Mouse (Mus musculus) heart, postnatal 25 days (tissue): Measurements from ENCODE around the gene Fanca. TPM values are rescaled to one million over a fixed set of nuclear protein-coding genes. Genes with fewer than 3 reads are reported as not detected.
"Not testable (repeated sequence)": the region's sequence is repeated elsewhere in the genome, so short reads cannot be mapped to it uniquely, and the experiment has no call there.

Experiments
- DNase-seq: peaks from one replicate; pipeline ENCODE4 v3.0.0; 2022; ENCODE audit warnings: low spot score
- intact Hi-C: fragments of 180-260 bp; cut with DNase I; formaldehyde crosslinking; loops from one replicate; pipeline ENCODE4 v1.15.1; 2025
- total RNA-seq, 2 experiments: library from RNA; stranded (reverse); gene quantifications; 2 replicates each; pipeline ENCODE4 v1.2.3; 2021

Fanca gene
- total RNA-seq, 2 experiments from 2014 or later = 1.7 to 3.0 TPM

DNA sequence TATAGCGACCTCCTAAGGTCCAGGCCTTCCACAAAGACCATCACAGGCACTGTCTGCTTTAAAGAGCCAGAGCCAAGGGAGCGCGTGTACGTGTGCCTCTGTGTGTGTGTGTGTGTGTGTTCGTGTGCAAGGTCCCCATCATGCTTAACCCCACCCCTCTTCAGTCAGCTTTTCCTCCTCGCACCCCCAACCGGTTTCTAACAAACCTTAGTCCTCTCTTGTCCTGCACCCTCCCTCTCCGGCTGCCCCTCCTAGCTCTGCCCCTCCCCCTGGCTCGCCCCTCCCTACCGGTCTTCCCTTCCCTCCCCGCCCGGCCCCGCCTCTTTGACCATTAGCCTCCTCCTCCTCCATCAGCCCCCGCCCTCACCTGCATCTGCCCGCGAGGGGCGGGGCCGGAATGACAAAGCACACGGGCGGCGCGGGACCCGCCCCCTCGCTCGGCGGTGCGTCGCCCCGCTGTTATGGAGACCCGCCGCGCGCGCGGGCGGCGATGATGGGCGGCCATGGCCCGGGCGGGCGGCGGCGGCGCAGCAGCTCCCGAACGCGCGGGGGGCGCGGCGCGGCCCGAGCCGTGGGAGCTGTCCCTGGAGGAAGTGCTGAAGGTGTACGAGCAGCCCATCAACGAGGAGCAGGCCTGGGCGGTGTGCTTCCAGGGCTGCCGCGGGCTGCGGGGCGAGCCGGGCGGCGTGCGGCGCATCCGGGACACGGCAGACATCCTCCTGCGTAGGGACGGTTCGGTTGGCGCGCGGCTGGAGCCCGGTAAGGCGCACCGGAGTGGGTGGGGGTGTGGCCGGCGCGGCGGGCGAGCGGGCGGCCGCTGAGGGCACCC, 14.1 kb upstream of the Fanca start, which contains the start of gene Spire2:
TSS of gene Spire2 (plus strand) at position 452 of the 829 bp plus-strand sequence.
- peak; percentile 34 for DNase-seq
- intact Hi-C loops = no loop called here

- DNase-seq = no peak
- intact Hi-C loops = no loop called here
Measured at GRCm38 (mm10) chr8:123331810-123332209, 13.4 kb upstream of the Fanca start.

- DNase-seq = no peak
- intact Hi-C loops = no loop called here
Measured at GRCm38 (mm10) chr8:123331301-123331700, 12.9 kb upstream of the Fanca start.

- no peak for DNase-seq
- intact Hi-C loops = no loop called here
Measured at GRCm38 (mm10) chr8:123330701-123331100, 12.3 kb upstream of the Fanca start.

DNA sequence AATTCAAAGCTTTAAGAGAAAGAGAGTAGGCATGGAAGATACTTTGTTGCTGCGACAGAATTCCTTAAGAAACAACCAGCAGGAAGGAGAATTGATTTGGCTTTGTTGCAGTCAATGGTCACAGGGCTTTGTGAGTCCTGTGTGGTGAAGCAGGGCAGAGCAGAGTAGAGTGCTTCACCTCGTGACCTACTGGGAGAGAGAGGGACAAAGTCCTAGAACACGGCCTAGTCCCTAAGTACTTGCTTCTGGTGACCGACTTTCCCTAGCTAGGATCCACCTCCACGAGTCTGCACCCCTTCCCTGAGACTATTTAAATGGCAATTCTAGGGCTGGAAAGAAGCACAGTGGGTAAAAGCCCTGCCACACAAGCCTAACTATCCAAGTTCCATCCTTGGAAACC, 11.6 kb upstream of the Fanca start:
- DNase-seq = no peak
- intact Hi-C loops = no loop called here

- intact Hi-C loops = no loop called here
- no peak for DNase-seq
Measured at GRCm38 (mm10) chr8:123329350-123329749, 11.0 kb upstream of the Fanca start.

DNA sequence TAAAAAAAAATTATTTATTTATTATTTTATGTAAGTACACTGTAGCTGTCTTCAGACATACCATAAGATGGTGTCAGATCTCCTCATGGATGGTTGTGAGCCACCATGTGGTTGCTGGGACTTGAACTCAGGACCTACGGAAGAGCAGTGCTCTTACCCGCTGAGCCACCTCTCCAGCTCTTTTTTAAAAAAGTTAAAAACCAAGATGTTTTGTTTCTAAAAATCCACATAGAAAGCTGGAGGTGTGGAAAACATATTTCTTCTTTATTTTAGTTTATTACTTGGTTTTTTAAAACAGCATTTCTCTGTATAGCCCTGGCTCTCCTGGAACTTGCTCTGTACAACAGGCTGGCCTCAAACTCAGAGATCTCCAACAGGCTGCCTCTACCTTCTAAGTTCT, 10.2 kb upstream of the Fanca start:
- intact Hi-C loops = no loop called here
- no peak for DNase-seq

GRCm38 (mm10) chr8:123319522-123320164, 1.3 kb upstream of the Fanca start:
- no peak for DNase-seq
- intact Hi-C loops = loop anchor here (2.0 to 5.0 kb wide), 2 partner anchors 41 to 103 kb away; partner anchors contain the start of gene Def8

DNA sequence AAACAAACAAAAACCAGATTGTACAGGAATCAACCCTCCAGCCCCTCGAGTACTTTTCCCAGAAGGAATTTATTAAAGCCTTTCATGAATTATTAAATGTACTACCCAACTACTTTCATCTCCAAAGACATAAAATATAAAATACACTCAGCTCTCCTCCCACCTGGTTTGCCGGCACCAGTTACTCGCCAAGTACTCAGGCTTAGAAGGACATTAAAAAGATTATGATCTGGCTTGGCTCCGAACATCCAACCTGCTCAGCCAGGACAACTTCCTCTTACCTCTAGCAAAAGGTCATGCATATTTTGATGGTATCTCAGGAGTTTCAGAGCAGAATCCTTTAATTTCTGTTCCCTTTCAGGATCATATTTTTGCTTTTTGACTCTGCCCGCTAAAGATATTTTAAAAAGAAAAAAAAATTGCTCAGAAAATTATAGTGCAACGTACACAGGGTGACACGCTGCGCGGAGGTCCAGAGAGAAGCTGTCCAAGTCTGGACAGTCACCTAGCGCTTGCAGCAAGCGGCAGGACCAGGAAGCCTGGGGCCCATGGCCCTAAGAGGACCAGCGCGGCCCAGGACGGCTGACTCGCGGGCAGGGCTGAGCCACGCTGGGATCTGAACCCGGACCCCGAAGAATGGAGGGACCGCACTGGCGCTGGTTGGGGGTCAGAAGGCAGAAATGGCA, 452 bp downstream of the Fanca start:
- intact Hi-C loops = loop anchor here (2.0 to 5.0 kb wide), 2 partner anchors 43 to 104 kb away; partner anchors contain the start of gene Def8
- no peak for DNase-seq

- no peak for DNase-seq
- intact Hi-C loops = no loop called here
Measured at GRCm38 (mm10) chr8:123308738-123309137, 9.6 kb downstream of the Fanca start.

- intact Hi-C loops = no loop called here
- DNase-seq = no peak
Measured at GRCm38 (mm10) chr8:123298301-123298700, 20.1 kb downstream of the Fanca start.

DNA sequence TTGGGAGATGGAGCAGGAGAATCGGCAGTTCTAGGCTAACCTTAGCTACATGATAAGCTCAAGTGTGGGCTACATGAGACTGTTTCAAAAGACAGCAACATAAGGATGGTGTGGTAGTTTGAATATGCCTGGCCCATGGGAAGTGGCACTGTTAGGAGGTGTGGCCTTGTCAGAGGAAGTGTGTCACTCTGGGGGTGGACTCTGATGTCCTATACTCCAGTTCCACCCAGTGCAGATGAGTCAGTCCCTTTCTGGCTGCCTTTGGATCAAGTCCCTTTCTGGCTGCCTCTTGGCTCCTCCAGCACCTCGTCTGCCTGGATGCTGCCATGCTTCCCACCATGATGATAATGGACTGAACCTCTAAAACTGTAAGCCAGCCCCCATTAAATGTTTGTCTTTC, 25.6 kb downstream of the Fanca start:
- intact Hi-C loops = loop anchor here (5.0 kb wide), 1 partner anchor 75 kb away; no protein-coding TSS in a partner anchor
- DNase-seq = no peak

- no peak for DNase-seq
- intact Hi-C loops = loop anchor here (5.0 kb wide), 1 partner anchor 75 kb away; no protein-coding TSS in a partner anchor
Measured at GRCm38 (mm10) chr8:123292281-123292680, 26.1 kb downstream of the Fanca start.

DNA sequence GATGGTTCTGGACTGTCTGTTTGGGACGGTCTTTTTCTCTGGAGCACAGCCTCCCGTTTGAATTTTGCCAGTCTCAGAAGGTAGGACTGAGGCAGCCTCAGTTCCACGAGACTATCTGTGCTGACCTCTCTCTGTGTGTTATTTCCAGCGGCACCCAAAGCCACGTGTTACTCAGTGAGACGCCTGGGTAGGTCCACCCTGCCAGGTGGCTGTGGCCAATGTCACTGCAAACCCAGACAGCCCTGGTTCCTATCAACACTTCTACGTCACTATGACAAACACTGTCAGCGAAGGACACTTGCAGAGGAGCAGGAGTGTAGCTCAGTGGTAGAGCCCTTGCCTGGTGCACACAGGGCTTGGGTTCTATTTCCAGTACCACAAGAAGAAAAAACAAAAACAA, 26.7 kb downstream of the Fanca start:
- no peak for DNase-seq
- intact Hi-C loops = loop anchor here (5.0 kb wide), 1 partner anchor 74 kb away; no protein-coding TSS in a partner anchor

- intact Hi-C loops = loop anchor here (5.0 kb wide), 1 partner anchor 73 kb away; no protein-coding TSS in a partner anchor
- DNase-seq = no peak
Measured at GRCm38 (mm10) chr8:123290679-123291078, 27.7 kb downstream of the Fanca start.

GRCm38 (mm10) chr8:123290166-123290565, 28.2 kb downstream of the Fanca start:
- no peak for DNase-seq
- intact Hi-C loops = loop anchor here (5.0 kb wide), 1 partner anchor 73 kb away; no protein-coding TSS in a partner anchor

GRCm38 (mm10) chr8:123287362-123287761, 31.0 kb downstream of the Fanca start:
- intact Hi-C loops = no loop called here
- DNase-seq = no peak

GRCm38 (mm10) chr8:123284493-123284892, 33.9 kb downstream of the Fanca start:
- DNase-seq = no peak
- intact Hi-C loops = no loop called here

DNA sequence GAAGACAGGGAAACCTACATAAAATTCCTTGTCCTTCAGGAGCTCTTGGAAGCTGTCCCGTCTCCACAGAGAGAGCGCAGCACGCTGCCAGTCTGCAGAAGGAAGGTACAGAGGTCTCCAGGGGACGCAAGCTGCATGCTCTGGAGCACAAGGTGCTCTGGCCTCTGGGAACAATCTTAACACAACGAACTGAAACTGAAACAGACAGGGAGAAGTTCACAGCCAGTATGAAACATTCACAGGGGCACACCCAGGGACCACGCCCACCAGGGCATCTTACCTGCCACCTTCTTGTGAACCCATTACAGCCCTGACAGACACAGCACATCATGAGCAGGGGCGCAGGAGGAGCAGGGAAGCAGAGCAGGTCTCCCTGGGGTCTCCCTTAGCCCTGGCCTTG, 34.4 kb downstream of the Fanca start:
- no peak for DNase-seq
- intact Hi-C loops = no loop called here

DNA sequence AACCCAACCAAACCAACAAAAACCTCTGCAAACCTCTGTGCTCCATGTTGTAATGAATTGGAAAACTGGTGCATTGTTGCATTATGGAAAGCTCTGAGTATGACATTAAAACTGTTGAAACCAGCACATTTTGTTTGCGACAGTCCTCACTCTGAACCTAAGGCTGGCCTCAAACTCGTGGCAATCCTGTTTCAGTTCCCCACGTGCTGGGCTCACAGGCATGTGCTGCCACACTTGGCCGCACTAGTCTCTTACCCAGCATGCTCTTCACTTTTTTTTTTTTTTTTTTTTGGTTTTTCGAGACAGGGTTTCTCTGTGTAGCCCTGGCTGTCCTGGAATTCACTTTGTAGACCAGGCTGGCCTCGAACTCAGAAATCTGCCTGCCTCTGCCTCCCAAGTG, 35.4 kb downstream of the Fanca start:
- DNase-seq, intact Hi-C loops: not testable (repeated sequence)
